Mouse (Mus musculus): ENCODE results near the gene Car10. TPM values are rescaled to one million over a fixed set of nuclear protein-coding genes. Genes with fewer than 3 reads are reported as not detected.

Car10 gene
- polyA plus RNA-seq, 1 experiment: 0.55 TPM

DNA sequence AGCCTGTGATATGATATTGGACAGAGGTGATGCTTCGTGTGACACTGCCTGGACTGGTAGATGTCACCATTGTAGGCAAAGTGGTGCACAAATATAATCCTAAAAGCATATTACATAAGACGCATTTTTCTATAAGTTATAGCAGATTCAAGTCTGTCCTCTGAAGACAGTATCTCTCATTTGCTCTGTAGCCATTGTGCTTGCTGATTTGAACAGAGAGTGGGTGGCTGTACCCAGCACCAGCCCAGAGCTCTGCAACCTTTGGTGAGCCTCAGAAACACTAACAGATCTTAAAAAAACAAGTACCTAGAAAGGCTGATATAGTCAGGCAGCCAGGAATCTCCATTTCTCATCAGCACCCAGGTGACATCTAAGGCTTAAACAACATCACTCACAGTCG, 461.3 kb downstream of the Car10 start:
- no peak overlapping the region for H3K4me3 ChIP-seq (replicated peaks; ENCODE audit: control insufficient read depth, low read depth, low read length)
- H3K4me1 ChIP-seq (ENCODE audit: control insufficient read depth, insufficient read depth, low read length): no peaks in the 10 kb centered on the region
- H3K27ac ChIP-seq (ENCODE audit: control insufficient read depth, insufficient read depth, low read depth, low read length, poor library complexity): no peak overlapping the region
- no peak for TF ChIP-seq CTCF (IDR thresholded peaks at IDR 0.05; ENCODE audit: control insufficient read depth, insufficient read depth, low read length)
- no peak for TF ChIP-seq POLR2A (IDR thresholded peaks at IDR 0.05; ENCODE audit: borderline replicate concordance, control insufficient read depth, low read depth, low read length)
- WGBS: 77% methylated on average over 3 of the region's 3 CpGs

DNA sequence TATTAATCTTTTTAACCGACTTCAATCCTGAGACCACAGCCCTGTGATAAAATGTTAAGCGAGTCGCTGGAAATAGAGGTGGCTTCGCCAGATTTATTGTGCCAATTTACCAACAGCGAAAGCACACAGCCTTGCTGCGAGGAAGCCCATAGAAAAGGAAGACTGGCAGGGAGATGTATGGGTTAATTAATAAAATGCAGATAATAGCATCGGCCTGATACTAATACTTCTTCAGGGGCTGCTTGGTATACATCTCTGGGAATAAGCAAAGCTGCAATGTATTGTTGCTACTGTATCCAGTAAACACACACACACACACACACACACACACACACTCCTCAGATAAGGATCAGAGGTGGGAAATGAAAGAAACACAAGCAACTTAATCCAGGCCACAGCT, 462.7 kb downstream of the Car10 start:
- no peak overlapping the region for H3K4me3 ChIP-seq (replicated peaks; ENCODE audit: control insufficient read depth, low read depth, low read length)
- 77% methylated on average over 7 of the region's 7 CpGs for WGBS
- no peak for TF ChIP-seq POLR2A (IDR thresholded peaks at IDR 0.05; ENCODE audit: borderline replicate concordance, control insufficient read depth, low read depth, low read length)
- no peak for TF ChIP-seq CTCF (IDR thresholded peaks at IDR 0.05; ENCODE audit: control insufficient read depth, insufficient read depth, low read length)
- H3K27ac ChIP-seq (ENCODE audit: control insufficient read depth, insufficient read depth, low read depth, low read length, poor library complexity): no peak overlapping the region
- H3K4me1 ChIP-seq (ENCODE audit: control insufficient read depth, insufficient read depth, low read length): no peaks in the 10 kb centered on the region

DNA sequence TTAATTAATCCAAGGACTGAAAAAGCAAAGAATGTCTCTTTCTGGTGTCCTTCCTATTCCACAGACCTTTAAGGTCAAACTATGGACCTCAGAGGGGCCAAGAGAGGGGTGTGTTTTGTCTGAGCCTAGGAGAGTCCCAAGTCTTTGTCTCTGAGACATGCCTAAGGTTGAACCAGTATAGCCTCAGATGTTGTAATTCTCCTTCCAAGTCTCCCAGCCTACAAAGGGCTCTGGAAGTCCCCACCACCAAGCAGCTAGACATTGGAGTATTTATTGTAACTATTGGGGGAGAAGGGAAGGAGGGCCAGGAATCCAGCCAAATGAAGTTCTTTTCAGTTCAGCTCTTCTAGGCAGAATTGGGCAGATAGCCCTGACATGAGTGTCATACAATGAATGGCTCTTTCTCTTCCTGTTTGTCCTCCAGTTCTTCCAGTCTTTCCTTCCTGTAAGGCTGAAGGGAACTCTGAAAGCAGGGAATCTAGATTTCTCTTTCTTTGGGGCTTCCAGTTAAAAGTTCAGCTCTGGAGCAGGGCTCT, 464.6 kb downstream of the Car10 start:
- H3K4me1 ChIP-seq (ENCODE audit: control insufficient read depth, insufficient read depth, low read length): no peaks in the 10 kb centered on the region
- no peak overlapping the region for H3K4me3 ChIP-seq (replicated peaks; ENCODE audit: control insufficient read depth, low read depth, low read length)
- TF ChIP-seq POLR2A (IDR thresholded peaks at IDR 0.05; ENCODE audit: borderline replicate concordance, control insufficient read depth, low read depth, low read length): no peak
- TF ChIP-seq CTCF (IDR thresholded peaks at IDR 0.05; ENCODE audit: control insufficient read depth, insufficient read depth, low read length): no peak
- no peak overlapping the region for H3K27ac ChIP-seq (ENCODE audit: control insufficient read depth, insufficient read depth, low read depth, low read length, poor library complexity)

DNA sequence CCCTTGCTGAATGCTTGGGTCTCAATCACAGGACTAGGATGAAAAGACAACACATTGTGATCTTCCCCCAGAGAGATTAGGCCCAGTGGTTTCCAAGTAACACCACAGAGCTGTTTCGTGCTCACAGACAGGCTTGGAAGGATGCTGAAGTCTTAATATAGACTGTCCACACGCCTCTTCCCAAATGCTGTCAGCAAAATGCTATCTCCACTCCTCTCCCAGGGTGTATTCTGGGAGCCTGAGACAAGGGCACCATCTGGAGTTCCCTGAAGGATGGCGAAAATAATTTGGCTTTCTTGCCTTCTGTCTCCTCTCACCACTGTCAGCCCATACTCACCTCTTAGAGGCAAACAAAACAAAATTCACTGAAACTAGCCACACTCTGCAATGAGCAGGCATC, 467.9 kb downstream of the Car10 start:
- TF ChIP-seq POLR2A (IDR thresholded peaks at IDR 0.05; ENCODE audit: borderline replicate concordance, control insufficient read depth, low read depth, low read length) (no peak), CTCF (IDR thresholded peaks at IDR 0.05; ENCODE audit: control insufficient read depth, insufficient read depth, low read length) (no peak)
- Histone ChIP-seq H3K27ac (ENCODE audit: control insufficient read depth, insufficient read depth, low read depth, low read length, poor library complexity) (no peak overlapping the region), H3K4me3 (replicated peaks; ENCODE audit: control insufficient read depth, low read depth, low read length) (no peak overlapping the region), H3K4me1 (ENCODE audit: control insufficient read depth, insufficient read depth, low read length) (no peaks in the 10 kb centered on the region)
- WGBS: 74% methylated on average over 3 of the region's 3 CpGs

DNA sequence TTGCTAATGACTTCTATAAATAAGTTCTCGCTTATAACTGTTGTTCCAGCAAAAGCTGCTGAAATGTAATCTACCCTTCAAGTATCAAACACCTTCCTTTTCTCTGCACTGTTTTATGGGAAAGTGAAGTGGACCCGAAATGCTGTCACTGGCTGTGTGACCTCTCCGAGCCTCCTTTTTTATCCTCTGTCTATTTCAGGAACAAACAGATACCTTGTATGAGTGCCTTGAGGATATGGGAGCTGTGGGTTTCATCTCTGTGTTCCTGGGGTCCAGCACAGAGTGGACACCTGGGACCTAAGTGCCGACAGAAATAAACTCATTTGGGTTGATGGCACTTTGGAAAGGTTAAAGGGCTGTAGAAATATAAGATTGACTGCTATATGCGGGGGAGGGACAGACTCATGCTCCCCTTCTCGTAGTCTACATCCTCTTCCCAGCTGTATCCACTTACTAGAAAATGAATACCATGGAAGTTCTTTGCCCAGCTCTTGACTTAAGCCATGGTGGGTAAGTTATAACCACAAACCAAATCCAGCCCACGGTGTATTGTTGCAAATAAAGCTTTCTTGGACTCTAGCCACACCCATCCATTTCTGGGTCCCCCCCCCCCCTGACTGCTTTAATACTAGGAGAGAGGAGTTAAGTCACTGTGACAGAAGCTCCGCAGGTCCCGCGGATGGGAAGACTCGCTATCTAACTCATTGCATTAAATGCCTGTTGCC, 474.3 kb downstream of the Car10 start:
- TF ChIP-seq POLR2A (IDR thresholded peaks at IDR 0.05; ENCODE audit: borderline replicate concordance, control insufficient read depth, low read depth, low read length): no peak
- no peak for TF ChIP-seq CTCF (IDR thresholded peaks at IDR 0.05; ENCODE audit: control insufficient read depth, insufficient read depth, low read length)
- H3K27ac ChIP-seq (ENCODE audit: control insufficient read depth, insufficient read depth, low read depth, low read length, poor library complexity): no peak overlapping the region
- H3K4me3 ChIP-seq (replicated peaks; ENCODE audit: control insufficient read depth, low read depth, low read length): no peak overlapping the region
- H3K4me1 ChIP-seq (ENCODE audit: control insufficient read depth, insufficient read depth, low read length): no peaks in the 10 kb centered on the region
- WGBS: 74% methylated on average over 11 of the region's 11 CpGs

DNA sequence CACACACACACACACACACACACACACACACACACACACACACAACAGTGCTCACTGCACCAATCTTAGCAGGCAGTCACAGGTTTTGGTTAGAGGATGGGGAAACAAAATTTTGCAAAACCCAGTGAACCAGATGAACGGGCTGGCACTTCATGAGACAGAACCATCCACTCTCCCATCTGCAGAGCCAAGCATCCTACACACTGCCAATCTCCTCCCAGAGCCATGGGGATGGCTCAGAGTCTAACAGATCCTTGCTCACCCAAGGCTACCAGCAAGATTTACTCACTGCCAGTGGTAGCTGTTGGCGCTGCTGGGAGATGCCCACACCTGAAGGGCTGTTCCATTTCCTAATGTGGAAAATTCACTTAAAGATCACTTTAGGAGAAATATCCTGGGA, 479.6 kb downstream of the Car10 start:
- Histone ChIP-seq H3K4me1 (ENCODE audit: control insufficient read depth, insufficient read depth, low read length) (no peaks in the 10 kb centered on the region), H3K4me3 (replicated peaks; ENCODE audit: control insufficient read depth, low read depth, low read length) (no peak overlapping the region), H3K27ac (ENCODE audit: control insufficient read depth, insufficient read depth, low read depth, low read length, poor library complexity) (no peak overlapping the region)
- no peak for TF ChIP-seq POLR2A (IDR thresholded peaks at IDR 0.05; ENCODE audit: borderline replicate concordance, control insufficient read depth, low read depth, low read length)
- no peak for TF ChIP-seq CTCF (IDR thresholded peaks at IDR 0.05; ENCODE audit: control insufficient read depth, insufficient read depth, low read length)
- 72% methylated on average over 2 of the region's 2 CpGs for WGBS

DNA sequence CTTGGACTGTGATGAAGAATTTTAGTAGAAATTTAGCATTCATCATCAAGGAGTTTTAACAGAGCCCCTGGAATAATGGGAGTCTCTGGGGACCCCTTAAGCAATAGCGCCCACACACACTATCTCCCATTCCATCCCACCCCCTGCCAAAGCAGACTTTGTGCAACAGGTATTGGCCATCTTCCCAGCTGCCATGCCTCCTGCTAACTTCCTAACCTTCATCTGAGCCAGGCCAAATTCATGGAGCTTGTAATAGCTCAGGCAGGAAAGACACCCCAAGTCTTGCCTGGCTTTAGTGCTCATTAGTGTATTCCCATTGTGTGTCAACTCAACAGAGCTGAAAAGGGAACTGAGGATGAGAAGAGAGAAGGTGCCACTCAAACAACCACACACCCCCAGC, 481.8 kb downstream of the Car10 start:
- TF ChIP-seq CTCF (IDR thresholded peaks at IDR 0.05; ENCODE audit: control insufficient read depth, insufficient read depth, low read length) (no peak), POLR2A (IDR thresholded peaks at IDR 0.05; ENCODE audit: borderline replicate concordance, control insufficient read depth, low read depth, low read length) (no peak)

GRCm38 (mm10) chr11:93581326-93581725, 483.5 kb downstream of the Car10 start:
- TF ChIP-seq POLR2A (IDR thresholded peaks at IDR 0.05; ENCODE audit: borderline replicate concordance, control insufficient read depth, low read depth, low read length) (no peak), CTCF (IDR thresholded peaks at IDR 0.05; ENCODE audit: control insufficient read depth, insufficient read depth, low read length) (no peak)
- no peaks in the 10 kb centered on the region for H3K4me1 ChIP-seq (ENCODE audit: control insufficient read depth, insufficient read depth, low read length)
- no peak overlapping the region for H3K27ac ChIP-seq (ENCODE audit: control insufficient read depth, insufficient read depth, low read depth, low read length, poor library complexity)
- 47% methylated on average over 4 of the region's 4 CpGs for WGBS
- H3K4me3 ChIP-seq (replicated peaks; ENCODE audit: control insufficient read depth, low read depth, low read length): no peak overlapping the region

More for the DNA sequence above, 481.8 kb downstream of the Car10 start:
- WGBS: 100% methylated on average over 1 of the region's 1 CpGs
- Histone ChIP-seq H3K4me3 (replicated peaks; ENCODE audit: control insufficient read depth, low read depth, low read length) (no peak overlapping the region), H3K4me1 (ENCODE audit: control insufficient read depth, insufficient read depth, low read length) (no peaks in the 10 kb centered on the region), H3K27ac (ENCODE audit: control insufficient read depth, insufficient read depth, low read depth, low read length, poor library complexity) (no peak overlapping the region)

Data from bone marrow, adult 2 months (tissue).